Mouse (Mus musculus) lung, postnatal 10 days (tissue): ENCODE data around the gene Frs3.

Source experiments
- DNase-seq: peaks from one replicate; pipeline ENCODE4 v3.0.0; 2021

Gene Frs3

DNA sequence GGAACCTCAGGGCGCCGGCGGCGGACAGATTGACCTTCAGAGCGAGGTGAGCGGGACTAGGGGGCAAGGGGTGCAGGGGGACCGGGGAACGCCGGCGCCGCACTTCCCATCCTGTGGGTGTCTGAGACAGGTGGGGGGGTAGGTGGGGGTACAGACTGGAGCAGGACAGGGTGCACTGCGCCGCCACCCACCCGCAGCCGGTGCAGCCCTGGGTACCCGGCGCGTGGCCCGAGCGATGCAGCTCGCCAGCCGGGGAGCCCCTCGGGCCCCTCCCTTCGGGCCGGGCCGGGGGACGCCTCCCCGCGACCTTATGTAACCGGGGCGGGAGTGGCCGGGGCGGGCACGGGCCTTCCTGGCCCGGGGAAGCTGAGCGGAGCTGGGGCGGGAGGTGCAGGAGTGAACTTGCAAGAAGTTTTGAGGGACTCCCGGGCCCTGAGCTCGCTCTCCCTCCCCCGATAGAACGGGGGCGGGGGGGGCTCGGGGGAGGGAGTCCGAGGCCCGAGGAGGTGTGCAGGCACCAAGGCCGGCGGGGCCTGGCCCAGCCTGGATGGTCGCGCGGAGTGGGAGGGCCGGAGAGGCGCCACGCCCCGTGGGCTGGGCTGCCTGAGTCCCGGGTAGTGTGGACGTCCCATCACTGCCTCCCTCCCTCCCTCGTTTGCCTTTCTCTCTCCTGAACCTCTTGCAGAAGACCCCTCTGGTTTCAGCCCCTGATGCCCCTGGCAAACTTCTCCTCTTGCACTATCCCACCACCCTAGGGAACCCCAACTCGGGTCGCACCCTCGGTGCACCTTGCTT, 48.6 kb downstream of the Frs3 start:
- DNase-seq = peak; percentile 95

DNA sequence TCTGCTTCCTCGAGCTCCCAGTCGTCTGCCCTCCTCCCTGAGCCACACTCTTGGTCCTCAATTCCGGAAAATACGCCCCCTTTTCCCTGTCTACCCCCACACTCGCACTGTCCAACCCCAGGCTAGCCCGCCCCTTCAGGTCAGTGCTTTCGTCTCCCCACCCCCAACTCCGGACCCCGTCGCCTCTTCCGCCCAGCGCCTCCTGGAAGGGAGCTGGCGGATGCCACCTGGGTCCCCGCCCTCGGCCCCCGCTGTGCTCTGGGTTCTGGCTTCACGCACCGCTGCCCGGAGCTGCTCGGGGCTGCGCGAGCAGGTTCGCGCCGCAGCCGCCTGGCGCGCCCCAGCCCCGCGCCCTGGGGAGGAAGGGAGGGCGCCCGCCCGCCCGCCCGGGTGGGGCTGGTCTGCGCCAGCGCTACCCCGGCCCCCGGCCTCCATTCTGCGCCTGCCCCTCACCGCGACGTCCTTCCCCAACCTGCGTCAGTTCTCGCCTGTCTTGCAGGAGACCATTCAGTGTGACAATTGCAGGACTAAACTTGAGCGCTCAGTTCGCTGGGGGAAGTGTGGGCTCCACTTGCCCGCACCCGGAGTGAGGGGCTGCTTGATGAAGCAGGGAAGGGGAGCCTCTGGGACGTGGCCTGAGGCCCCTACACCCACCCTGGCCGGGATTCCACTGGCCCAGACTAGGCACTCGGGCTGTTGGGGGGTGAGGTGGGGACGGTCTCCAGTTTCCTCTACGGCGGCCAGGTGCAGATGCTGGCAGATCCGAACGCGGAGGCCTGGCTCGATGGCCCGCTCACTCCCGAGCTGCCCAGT, 49.4 kb downstream of the Frs3 start:
- DNase-seq = peak; percentile 69

DNA sequence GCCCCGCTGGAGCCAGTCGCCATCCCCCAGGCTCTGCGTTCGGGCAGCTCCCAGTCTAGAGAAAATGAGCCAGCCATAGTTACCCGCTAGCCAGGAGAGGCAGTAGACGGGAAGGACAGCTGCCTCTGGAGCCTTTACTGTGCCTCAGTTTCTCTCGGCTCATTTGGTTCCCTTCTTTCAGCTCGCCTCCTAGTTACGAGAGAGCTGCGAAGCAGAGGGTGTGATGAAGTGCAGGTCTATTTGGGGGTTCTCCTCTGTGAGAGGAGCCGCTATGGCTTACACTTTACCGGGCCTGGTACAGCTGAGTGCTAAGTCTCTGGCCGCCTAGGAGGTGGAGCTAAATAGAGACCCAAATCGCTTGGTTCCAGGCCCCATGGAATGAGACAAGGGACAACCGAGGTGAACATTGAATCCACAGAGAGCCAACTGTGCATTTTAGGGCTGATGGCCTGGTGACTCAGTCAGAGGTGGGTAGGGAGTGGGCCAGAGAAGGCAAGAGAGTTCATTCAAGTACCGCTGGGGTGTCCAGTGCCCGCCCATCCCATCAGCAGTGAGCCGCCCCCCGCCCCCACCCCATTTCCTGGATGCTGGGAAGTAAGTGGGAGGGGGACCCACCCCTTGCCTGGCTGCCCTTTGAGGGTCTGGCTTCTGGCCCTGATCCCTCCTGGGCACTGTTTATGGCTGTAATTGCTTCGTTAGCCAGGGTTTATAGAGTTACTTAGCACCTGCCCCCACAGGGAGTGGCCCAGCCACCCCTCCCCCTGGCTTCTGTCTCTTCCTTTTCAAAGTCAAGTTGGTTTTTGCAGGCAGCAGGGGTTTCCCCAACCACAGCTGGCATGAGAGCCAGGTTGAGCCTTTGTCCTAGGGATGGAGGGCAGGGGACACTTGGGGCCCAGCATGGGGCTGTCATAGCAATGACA, 50.3 kb downstream of the Frs3 start:
- peak; percentile 33 for DNase-seq

DNA sequence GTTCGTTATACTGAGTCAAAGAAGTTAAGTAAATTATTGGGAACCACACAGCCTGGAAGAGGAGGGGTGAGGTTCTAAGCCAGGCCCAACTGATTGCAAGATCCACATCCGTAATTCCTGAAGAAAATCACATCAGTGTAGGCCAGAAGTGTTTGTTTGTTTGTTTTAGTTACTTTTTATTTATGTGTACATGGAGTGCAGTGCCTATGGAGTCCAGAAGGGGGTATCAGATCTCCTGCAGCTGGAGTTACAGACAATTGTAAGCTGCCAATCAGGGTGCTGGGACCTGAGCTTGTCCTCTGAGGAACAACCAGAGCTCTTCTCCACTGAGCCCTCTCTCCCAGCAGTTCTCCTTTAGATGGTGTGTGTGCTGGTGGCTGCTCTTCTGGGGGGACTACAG, 51.4 kb downstream of the Frs3 start:
- DNase-seq = no peak

DNA sequence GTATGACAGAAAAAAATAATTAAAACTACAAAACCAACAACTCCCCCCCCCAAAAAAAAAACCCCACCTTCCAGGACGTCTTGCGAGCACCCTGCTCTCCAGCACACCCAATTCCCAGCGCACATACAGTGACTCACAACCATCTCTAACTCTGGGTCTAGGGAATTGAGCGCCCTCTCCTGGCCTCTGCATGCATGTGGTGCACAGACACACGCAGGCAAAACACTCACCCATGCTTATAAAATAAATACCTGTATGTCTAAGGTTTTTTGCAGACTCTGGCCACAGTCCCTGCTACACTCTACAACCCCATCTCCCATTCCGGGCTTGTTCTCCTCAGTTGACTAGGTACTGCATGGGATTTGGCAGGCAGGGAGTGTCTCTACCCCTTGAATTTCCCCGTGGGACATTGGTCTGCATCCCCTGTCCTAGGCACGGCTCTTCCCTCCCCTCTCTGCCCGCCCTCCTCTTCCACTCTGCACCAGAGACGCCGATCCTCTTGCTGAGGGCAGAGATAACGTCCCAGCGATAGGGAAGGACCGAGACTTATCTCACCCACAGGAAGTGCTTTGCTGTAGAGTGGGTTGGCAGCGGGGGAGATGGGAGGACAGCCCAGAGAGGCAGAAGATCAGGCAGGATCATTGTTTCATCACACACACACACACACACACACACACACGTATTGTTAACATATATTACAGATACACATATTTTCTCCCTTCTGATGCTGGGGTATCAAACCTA, 54.3 kb downstream of the Frs3 start:
- DNase-seq = no peak

DNA sequence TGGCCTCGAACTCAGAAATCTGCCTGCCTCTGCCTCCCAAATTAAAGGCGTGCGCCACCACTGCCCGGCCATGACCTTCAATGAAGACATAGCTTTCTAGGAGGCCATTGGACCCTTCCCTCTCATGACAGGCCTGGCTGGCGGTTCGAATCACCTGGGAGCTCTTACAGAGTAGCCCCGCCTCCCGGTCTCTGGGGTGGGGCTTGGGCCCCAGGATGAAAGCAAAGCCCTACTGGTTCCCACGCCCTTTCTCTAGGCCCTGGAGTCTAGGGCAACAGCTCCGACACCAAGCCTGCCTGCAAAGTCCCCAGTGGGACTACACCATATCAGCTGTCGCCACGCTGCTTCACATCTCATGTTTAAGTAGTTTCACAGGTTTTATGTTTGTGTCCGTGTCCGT, 55.3 kb downstream of the Frs3 start:
- no peak for DNase-seq

DNA sequence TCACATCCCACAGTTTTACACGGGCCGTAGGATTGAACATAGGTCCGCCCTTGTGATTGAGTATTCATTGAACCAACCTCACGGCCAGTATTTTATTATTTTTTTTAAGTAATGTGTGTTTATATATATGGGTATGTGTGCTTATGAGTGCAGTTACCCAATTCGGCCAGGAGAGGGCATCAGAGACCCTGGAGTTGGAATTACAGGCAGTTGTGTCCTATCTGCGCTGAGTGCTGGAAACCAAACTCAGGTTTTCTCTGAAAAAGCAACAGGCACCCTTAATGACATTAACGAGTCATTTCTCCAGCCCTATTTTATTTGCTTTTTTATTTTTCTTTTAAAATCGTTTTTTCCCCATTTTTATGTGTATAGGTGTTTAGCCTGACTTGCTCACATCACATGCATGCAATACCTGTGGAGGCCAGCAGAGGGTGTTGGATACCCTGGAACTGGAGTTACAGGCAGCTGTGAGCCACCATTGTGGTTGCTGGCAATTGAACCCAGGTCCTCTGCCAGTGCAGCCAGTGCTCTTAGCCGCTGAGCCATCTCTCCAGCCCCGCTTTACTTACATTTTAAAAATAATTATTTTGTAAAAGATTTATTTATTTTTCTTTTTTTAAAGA, 56.0 kb downstream of the Frs3 start:
- no peak for DNase-seq

DNA sequence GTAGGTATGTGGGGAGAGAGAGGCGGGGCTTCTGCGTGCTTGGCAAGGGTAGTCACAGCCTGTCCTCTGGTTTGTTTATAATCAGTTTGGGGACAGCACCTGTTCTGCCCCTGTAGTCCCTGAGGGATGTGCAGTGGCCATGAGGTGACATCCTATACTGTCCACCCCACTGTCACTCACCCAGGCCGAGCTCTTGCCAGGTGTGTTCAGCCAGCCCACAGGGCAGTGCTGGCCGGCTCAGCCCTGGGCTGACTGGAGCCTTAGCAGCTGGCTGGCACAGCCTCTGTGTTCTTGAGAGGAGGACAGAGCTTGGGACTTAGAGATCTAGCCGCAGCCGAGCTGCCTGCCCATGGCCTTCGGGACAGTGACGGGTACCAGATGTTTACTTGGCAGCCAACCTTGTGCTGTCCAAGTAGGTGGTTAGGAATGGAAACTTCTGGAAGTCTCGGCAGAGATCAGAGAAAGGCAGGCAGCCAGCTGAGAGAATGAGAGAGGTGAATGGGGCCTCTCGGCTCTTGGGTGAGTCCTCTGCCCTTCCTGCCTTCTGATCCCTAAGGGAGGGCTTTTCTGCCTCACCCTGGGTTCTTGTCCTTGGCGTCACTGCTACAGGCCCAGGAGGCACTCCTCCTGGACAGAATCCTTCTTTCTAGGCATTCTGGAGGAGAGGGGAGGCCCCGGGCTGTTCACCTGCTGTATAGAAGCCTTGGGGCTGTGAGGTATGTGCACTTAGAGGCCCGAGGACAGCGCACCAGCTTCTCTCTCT, 60.1 kb downstream of the Frs3 start:
- peak; percentile 83 for DNase-seq

DNA sequence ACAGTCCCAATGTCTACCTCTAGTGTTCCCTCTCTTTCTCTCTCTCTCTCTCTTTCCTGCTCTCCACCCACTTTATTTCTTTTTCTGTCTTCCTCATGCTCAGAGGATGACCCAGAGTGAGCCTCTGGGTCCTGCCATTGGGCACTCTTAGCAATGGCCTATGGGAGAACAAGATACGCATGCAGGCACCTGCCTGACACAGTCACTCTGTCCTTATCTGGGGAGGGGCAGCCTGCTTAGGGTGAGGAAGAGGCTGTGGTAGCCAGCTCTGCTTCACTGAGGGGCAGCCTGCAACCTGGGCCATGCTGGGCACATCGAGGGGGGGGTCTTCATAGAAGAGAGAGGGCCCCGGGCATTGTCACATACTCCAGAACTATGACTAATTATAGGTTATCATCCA, 60.8 kb downstream of the Frs3 start:
- DNase-seq = no peak

DNA sequence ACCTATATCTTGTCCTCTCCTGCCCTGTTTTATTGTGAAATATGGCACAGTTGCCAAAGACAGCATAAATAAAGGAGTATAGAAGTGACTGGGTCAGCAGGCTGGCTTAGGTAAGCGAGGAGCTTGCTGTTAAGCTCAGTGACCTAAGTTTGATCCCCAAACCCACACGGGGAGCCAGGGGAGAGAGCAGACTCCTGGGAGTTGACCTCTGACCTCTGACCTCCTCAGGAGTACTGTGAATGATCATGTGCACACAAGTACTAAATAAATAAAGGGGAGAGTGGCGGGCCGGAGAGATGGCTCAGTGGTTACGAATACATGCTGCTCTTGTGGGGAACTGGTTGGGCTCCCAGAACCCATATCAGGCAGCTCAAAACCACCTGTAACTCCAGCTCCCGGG, 61.3 kb downstream of the Frs3 start:
- no peak for DNase-seq

DNA sequence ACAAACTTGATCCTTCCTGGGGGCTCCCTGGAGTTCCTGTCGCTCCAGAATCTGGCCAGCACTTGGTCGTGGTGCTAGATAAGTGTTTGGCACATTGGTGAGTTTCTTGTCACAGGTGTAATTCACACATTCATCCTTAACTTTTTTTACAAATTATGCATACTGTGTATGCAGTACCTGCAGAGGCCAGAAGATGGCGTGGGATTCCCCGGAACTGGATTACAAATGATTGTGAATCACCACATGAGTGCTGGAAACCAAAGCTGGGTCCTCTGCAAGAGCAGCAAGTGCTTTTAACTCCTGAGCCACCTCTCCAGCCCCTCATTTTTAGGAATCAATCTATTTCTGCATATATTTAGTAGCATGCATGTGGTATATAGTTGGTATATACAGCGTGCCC, 63.0 kb downstream of the Frs3 start:
- DNase-seq = no peak

DNA sequence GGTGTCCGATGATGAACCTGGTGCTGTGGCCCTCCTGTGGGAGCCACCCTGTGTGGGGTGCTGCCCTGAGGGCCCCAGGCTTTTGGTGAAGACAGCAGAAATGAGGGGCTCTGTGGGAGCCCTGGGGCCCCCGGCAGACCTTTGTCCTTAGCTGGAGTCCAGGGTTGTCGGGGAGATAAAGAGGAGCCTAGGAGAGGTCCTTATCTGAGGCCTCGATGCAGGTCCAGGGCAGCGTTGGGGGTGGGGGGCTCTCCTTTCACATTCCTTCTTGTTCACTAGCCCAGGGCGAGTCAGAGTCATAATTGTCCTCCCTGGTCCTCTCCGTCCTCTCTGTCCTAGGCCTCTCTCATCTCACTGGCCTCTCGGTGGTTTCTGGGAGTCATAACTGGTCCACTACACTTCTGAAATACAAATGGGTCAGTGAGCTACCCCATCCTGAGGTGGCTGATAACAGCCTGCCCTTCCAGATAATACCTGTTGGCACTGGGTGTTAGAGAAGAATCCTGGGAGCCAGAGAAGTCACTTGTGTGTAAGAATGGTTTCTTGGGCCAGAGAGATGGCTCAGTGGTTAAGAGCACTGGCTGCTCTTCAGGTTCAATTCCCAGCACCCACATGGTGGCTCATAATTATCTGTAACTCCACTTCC, 64.4 kb downstream of the Frs3 start:
- DNase-seq = no peak
